Mouse (Mus musculus) kidney, postnatal 0 days (tissue): Measurements from ENCODE around the gene Sptbn1. TPM values are rescaled to one million over a fixed set of nuclear protein-coding genes. Genes with fewer than 3 reads are reported as not detected.

Experiments
- ATAC-seq: fragments of 200-750 bp; cut with Nextera tagmentation; replicated peaks from 2 replicates; pipeline ENCODE4 v1.8.0; 2017; ENCODE audit warnings: low read depth, moderate number of reproducible peaks, moderate TSS enrichment, moderate library complexity; ENCODE audit not compliant: low FRiP score
- DNase-seq: peaks from one replicate; pipeline ENCODE4 v3.0.0-alpha.2; 2016; ENCODE audit warnings: low spot score
- H3K27ac ChIP-seq: fragments of 300-500 bp; sonication (generic); 2 replicates; pipeline ENCODE4 v1.5.1; 2014; ENCODE audit warnings: mild to moderate bottlenecking
- H3K27me3 ChIP-seq: fragments of 300-500 bp; sonication (generic); 2 replicates; pipeline ENCODE4 v1.6.1; 2014; ENCODE audit warnings: low read length, mixed read lengths; ENCODE audit not compliant: insufficient read depth
- H3K36me3 ChIP-seq: fragments of 300-500 bp; sonication (generic); 2 replicates; pipeline ENCODE4 v1.6.1; 2014; ENCODE audit warnings: low read length, mixed read lengths; ENCODE audit not compliant: insufficient read depth
- H3K4me1 ChIP-seq: fragments of 300-500 bp; sonication (generic); replicated peaks from 2 replicates; pipeline ENCODE4 v1.6.1; 2014; ENCODE audit warnings: antibody characterized with exemption, low read length, mixed read lengths; ENCODE audit not compliant: insufficient read depth
- H3K4me2 ChIP-seq: fragments of 300-500 bp; sonication (generic); 2 replicates; pipeline ENCODE4 v1.6.1; 2014; ENCODE audit warnings: mild to moderate bottlenecking, low read length, moderate library complexity, mixed read lengths
- H3K4me3 ChIP-seq: fragments of 300-500 bp; sonication (generic); replicated peaks from 2 replicates; pipeline ENCODE4 v1.5.1; 2014; ENCODE audit warnings: low read depth, low read length
- H3K9ac ChIP-seq: fragments of 300-500 bp; sonication (generic); 2 replicates; pipeline ENCODE4 v1.6.1; 2014; ENCODE audit warnings: low read depth, low read length
- H3K9me3 ChIP-seq: fragments of 300-500 bp; sonication (generic); replicated peaks from 2 replicates; pipeline ENCODE4 v1.6.1; 2016; ENCODE audit warnings: low read length, inconsistent platforms, mixed read lengths
- CTCF ChIP-seq: IDR thresholded peaks from 2 replicates; pipeline ENCODE4 v1.5.1; 2016; ENCODE audit warnings: antibody characterized with exemption, low read depth, mild to moderate bottlenecking, moderate library complexity
- WGBS: fragments of 180-500 bp; shearing (Covaris S2); extraction: QIAGEN DNeasy Blood & Tissue Kit; methylation state at CpG from one replicate; pipeline ENCODE4 v1.1.7; 2014; 5-methylcytosine and 5-hydroxymethylcytosine counted together
- polyA plus RNA-seq: library from polyadenylated mRNA; unstranded; fragments of >200 nt; fragmentation: Nextera tagmentation; extraction: Ambion mirVana; gene quantifications from 2 replicates; pipeline ENCODE4 v1.2.1, GENCODE M21; 2015

The Sptbn1 gene
- polyA plus RNA-seq, 1 experiment from 2014 or later = 119 TPM

GRCm38 (mm10) chr11:30158028-30158700 lies 109.8 kb downstream of the Sptbn1 start:
- Histone ChIP-seq H3K27ac (no peak overlapping the region), H3K4me1 (peaks cover 31% of the 10 kb centered on the region), H3K4me3 (no peak overlapping the region), H3K36me3 (peaks cover 10% of the 10 kb centered on the region), H3K9ac (no peak overlapping the region), H3K9me3 (no peaks in the 10 kb centered on the region), H3K4me2 (no peak overlapping the region), H3K27me3 (no peaks in the 10 kb centered on the region)
- DNase-seq (no peak), ATAC-seq (no peak)
- TF ChIP-seq CTCF = no peak
- 46% methylated on average over 8 of the region's 8 CpGs for WGBS

- no peak for DNase-seq
- 62% methylated on average over 2 of the region's 2 CpGs for WGBS
- Histone ChIP-seq H3K27me3 (no peaks in the 10 kb centered on the region), H3K9ac (no peak overlapping the region), H3K4me2 (no peak overlapping the region), H3K4me3 (no peak overlapping the region), H3K4me1 (peaks cover 19% of the 10 kb centered on the region), H3K9me3 (no peaks in the 10 kb centered on the region), H3K36me3 (peaks cover 27% of the 10 kb centered on the region), H3K27ac (no peak overlapping the region)
- no peak for TF ChIP-seq CTCF
- ATAC-seq = no peak
Measured at GRCm38 (mm10) chr11:30155887-30156286, 112.1 kb downstream of the Sptbn1 start.

GRCm38 (mm10) chr11:30154980-30155379 lies 113.0 kb downstream of the Sptbn1 start:
- no peak overlapping the region for H3K4me2 ChIP-seq
- DNase-seq = no peak
- H3K4me3 ChIP-seq = no peak overlapping the region
- H3K27ac ChIP-seq = no peak overlapping the region
- no peaks in the 10 kb centered on the region for H3K27me3 ChIP-seq
- no peaks in the 10 kb centered on the region for H3K9me3 ChIP-seq
- TF ChIP-seq CTCF = no peak
- 91% methylated on average over 2 of the region's 2 CpGs for WGBS
- H3K9ac ChIP-seq = no peak overlapping the region
- H3K36me3 ChIP-seq = peaks cover 35% of the 10 kb centered on the region
- no peak for ATAC-seq
- H3K4me1 ChIP-seq = peaks cover 17% of the 10 kb centered on the region

GRCm38 (mm10) chr11:30148888-30149287 lies 119.1 kb downstream of the Sptbn1 start:
- H3K27ac ChIP-seq = no peak overlapping the region
- 0 out of 2 replicates have a peak, but pooled peaks cover 2% of the 10 kb centered on the region for H3K4me1 ChIP-seq
- no peak overlapping the region for H3K4me2 ChIP-seq
- no peak for TF ChIP-seq CTCF
- no peak for ATAC-seq
- H3K27me3 ChIP-seq = no peaks in the 10 kb centered on the region
- peaks cover 71% of the 10 kb centered on the region for H3K36me3 ChIP-seq
- 68% methylated on average over 5 of the region's 5 CpGs for WGBS
- H3K9ac ChIP-seq = no peak overlapping the region
- no peaks in the 10 kb centered on the region for H3K9me3 ChIP-seq
- no peak overlapping the region for H3K4me3 ChIP-seq
- no peak for DNase-seq

- Histone ChIP-seq H3K27ac (no peak overlapping the region), H3K36me3 (peaks cover 70% of the 10 kb centered on the region), H3K4me2 (no peak overlapping the region), H3K9me3 (no peaks in the 10 kb centered on the region), H3K27me3 (no peaks in the 10 kb centered on the region), H3K4me3 (no peak overlapping the region), H3K9ac (no peak overlapping the region), H3K4me1 (no peaks in the 10 kb centered on the region)
- ATAC-seq = no peak
- no peak for DNase-seq
- TF ChIP-seq CTCF = no peak
Measured at GRCm38 (mm10) chr11:30148378-30148777, 119.6 kb downstream of the Sptbn1 start.

GRCm38 (mm10) chr11:30147882-30148281 lies 120.1 kb downstream of the Sptbn1 start:
- ATAC-seq (no peak), DNase-seq (no peak)
- no peaks in the 10 kb centered on the region for H3K27me3 ChIP-seq
- WGBS = 91% methylated on average over 1 of the region's 1 CpGs
- H3K9me3 ChIP-seq = no peaks in the 10 kb centered on the region
- no peaks in the 10 kb centered on the region for H3K4me1 ChIP-seq
- H3K4me3 ChIP-seq = no peak overlapping the region
- TF ChIP-seq CTCF = peak; percentile 35; the same call in 1 of the 2 replicates
- no peak overlapping the region for H3K9ac ChIP-seq
- peaks cover 65% of the 10 kb centered on the region for H3K36me3 ChIP-seq
- no peak overlapping the region for H3K27ac ChIP-seq
- H3K4me2 ChIP-seq = no peak overlapping the region

- no peak for ATAC-seq
- Histone ChIP-seq H3K27me3 (no peaks in the 10 kb centered on the region), H3K9ac (no peak overlapping the region), H3K9me3 (no peaks in the 10 kb centered on the region), H3K4me1 (no peaks in the 10 kb centered on the region), H3K36me3 (peaks cover 78% of the 10 kb centered on the region), H3K4me2 (no peak overlapping the region), H3K27ac (peak overlapping the region; percentile 3; the same call in 1 of the 2 replicates), H3K4me3 (no peak overlapping the region)
- WGBS = 64% methylated on average over 6 of the region's 6 CpGs
- DNase-seq = peak; percentile 65
- no peak for TF ChIP-seq CTCF
Measured at GRCm38 (mm10) chr11:30143090-30143489, 124.9 kb downstream of the Sptbn1 start.
